Mouse (Mus musculus): Measurements from ENCODE around the gene Vmn2r81.
"Not testable (repeated sequence)": the region's sequence is repeated elsewhere in the genome, so short reads cannot be mapped to it uniquely, and the experiment has no call there.

The Vmn2r81 gene

GRCm38 (mm10) chr10:79247392-79247791 is at the start of gene Vmn2r81:
Vmn2r81 (plus strand) TSS chr10:79247692.
- not testable (repeated sequence) for TF ChIP-seq GATA4 (IDR thresholded peaks at IDR 0.05; ENCODE audit: insufficient replicate concordance, low read length)

GRCm38 (mm10) chr10:79220432-79220831 is 27.1 kb upstream of the Vmn2r81 start:
- TF ChIP-seq GATA4 (IDR thresholded peaks at IDR 0.05; ENCODE audit: insufficient replicate concordance, low read length): no peak

GRCm38 (mm10) chr10:79221606-79222005 is 25.9 kb upstream of the Vmn2r81 start:
- TF ChIP-seq GATA4 (IDR thresholded peaks at IDR 0.05; ENCODE audit: insufficient replicate concordance, low read length): no peak

GRCm38 (mm10) chr10:79222214-79222613 is 25.3 kb upstream of the Vmn2r81 start:
- no peak for TF ChIP-seq GATA4 (IDR thresholded peaks at IDR 0.05; ENCODE audit: insufficient replicate concordance, low read length)

GRCm38 (mm10) chr10:79322737-79323086 is 75.2 kb downstream of the Vmn2r81 start:
- TF ChIP-seq GATA4 (IDR thresholded peaks at IDR 0.05; ENCODE audit: insufficient replicate concordance, low read length): no peak

Data from liver, adult (tissue).